Mouse (Mus musculus): Measurements from ENCODE around the gene Mast4. TPM values are rescaled to one million over a fixed set of nuclear protein-coding genes. Genes with fewer than 3 reads are reported as not detected.

The Mast4 gene
- polyA plus RNA-seq, 1 experiment: 0.04 TPM

DNA sequence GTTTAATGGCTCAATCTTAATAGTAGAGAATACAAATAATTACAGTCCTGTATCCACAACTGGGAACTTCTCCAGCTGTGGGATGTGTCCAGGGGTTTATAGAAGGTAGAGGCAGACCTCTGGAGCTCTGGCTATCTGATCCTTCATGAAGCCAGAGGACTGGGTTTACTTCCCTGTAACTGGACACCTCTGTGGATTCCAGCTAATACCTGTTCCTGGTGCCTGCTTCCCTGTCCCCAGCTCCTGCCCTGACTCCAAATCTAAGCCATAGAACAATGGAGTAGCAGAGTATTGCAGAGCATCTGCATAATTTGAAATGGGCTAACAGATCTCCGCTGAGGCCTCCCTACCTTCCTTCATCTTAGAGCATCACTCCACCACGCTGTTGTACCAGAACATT lies 398.1 kb downstream of the Mast4 start:
- Histone ChIP-seq H3K4me1 (ENCODE audit: control insufficient read depth) (no peaks in the 10 kb centered on the region), H3K9me3 (ENCODE audit: control insufficient read depth, low read length) (no peaks in the 10 kb centered on the region), H3K4me3 (replicated peaks) (no peak overlapping the region), H3K27me3 (ENCODE audit: control insufficient read depth) (no peaks in the 10 kb centered on the region), H3K36me3 (ENCODE audit: control insufficient read depth) (no peaks in the 10 kb centered on the region)
- no peak for TF ChIP-seq GATA1 (IDR thresholded peaks at IDR 0.05; ENCODE audit: low read length)
- TF ChIP-seq TAL1 (IDR thresholded peaks at IDR 0.05; ENCODE audit: low read length): no peak

DNA sequence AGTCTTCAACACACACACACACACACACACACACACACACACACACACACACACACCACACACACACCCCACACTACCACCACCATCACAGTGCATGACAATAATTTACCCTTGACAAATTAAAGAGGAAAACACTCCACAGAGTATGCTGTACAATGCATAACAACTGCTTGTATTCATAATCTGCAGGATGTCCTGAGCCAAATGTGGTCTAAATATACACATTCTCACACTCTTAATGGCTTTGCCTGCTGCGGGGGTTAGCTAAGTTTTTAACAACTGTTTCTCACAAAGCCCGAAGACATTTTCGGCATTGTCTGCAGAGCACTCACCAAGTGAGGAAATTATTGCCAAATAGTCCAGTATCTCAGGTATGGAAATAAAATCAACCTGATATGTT lies 398.5 kb downstream of the Mast4 start:
- no peak for TF ChIP-seq GATA1 (IDR thresholded peaks at IDR 0.05; ENCODE audit: low read length)
- TF ChIP-seq TAL1 (IDR thresholded peaks at IDR 0.05; ENCODE audit: low read length): no peak
- Histone ChIP-seq H3K27me3 (ENCODE audit: control insufficient read depth) (no peaks in the 10 kb centered on the region), H3K4me1 (ENCODE audit: control insufficient read depth) (no peaks in the 10 kb centered on the region)

DNA sequence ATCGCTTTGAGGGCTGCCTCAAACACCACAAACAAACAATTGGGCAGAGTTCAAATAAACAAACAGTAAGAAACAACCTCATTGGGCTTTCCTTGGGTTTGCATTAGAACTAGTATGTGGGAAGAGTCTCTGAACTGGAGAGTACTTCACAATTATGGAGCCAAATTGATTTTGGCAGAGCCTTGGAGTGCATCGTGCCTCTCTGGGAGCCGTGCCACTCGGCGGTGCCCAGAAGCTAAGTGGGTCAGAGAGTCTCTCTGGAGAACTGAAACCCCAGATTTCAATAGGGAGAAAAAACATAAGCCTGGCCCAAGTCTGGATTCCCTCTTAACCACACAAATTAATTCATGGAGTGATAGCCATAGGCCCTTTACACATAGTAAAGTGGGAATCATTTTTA lies 400.6 kb downstream of the Mast4 start:
- H3K36me3 ChIP-seq (ENCODE audit: control insufficient read depth): no peaks in the 10 kb centered on the region
- no peaks in the 10 kb centered on the region for H3K4me1 ChIP-seq (ENCODE audit: control insufficient read depth)
- no peaks in the 10 kb centered on the region for H3K27me3 ChIP-seq (ENCODE audit: control insufficient read depth)
- H3K4me3 ChIP-seq (replicated peaks): no peak overlapping the region
- TF ChIP-seq TAL1 (IDR thresholded peaks at IDR 0.05; ENCODE audit: low read length): no peak
- no peak for TF ChIP-seq GATA1 (IDR thresholded peaks at IDR 0.05; ENCODE audit: low read length)
- no peaks in the 10 kb centered on the region for H3K9me3 ChIP-seq (ENCODE audit: control insufficient read depth, low read length)

More for the DNA sequence above, 398.5 kb downstream of the Mast4 start:
- Histone ChIP-seq H3K36me3 (ENCODE audit: control insufficient read depth) (no peaks in the 10 kb centered on the region), H3K4me3 (replicated peaks) (no peak overlapping the region), H3K9me3 (ENCODE audit: control insufficient read depth, low read length) (no peaks in the 10 kb centered on the region)

DNA sequence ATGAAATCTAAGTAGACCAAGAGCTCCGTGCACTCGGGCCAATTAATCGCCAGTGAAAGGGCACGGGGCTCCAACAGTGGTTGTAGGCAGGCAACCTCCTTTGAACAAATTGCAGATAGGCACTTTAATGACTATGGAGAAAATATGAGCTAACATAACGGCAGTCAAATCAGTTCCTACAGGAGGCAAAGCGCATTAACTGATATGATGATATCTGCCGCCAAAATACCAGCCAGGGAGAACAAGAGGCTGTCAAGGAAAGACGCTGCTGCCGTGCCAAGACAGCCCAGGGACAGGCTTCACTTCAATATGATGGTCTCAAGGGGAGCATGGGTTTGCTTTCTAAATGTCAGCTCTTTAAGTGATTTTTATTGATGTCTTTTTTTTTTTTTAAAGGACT lies 401.9 kb downstream of the Mast4 start:
- TF ChIP-seq GATA1 (IDR thresholded peaks at IDR 0.05; ENCODE audit: low read length) (no peak), TAL1 (IDR thresholded peaks at IDR 0.05; ENCODE audit: low read length) (no peak)
- Histone ChIP-seq H3K36me3 (ENCODE audit: control insufficient read depth) (no peaks in the 10 kb centered on the region), H3K4me3 (replicated peaks) (no peak overlapping the region), H3K27me3 (ENCODE audit: control insufficient read depth) (no peaks in the 10 kb centered on the region), H3K4me1 (ENCODE audit: control insufficient read depth) (no peaks in the 10 kb centered on the region), H3K9me3 (ENCODE audit: control insufficient read depth, low read length) (no peaks in the 10 kb centered on the region)

DNA sequence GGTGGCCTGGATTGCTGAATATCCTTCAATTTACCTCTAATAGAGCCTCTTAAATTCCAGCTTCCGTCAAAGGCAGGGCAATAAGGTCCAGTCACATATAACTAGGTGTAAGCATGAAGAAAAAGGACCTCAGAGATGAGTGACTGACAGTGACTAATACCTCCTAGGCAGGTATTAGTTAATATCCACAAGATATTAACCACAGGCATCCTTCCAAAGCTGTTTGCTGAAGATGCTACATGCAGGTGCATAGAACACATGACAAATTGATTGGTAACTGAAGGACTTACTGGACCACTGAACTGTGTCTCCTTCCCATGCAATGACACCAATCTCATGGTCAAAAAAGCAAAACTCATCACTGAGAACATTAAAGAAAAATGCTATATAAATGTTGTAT lies 402.3 kb downstream of the Mast4 start:
- Histone ChIP-seq H3K9me3 (ENCODE audit: control insufficient read depth, low read length) (no peaks in the 10 kb centered on the region), H3K27me3 (ENCODE audit: control insufficient read depth) (no peaks in the 10 kb centered on the region), H3K4me1 (ENCODE audit: control insufficient read depth) (no peaks in the 10 kb centered on the region), H3K36me3 (ENCODE audit: control insufficient read depth) (no peaks in the 10 kb centered on the region), H3K4me3 (replicated peaks) (no peak overlapping the region)
- TF ChIP-seq TAL1 (IDR thresholded peaks at IDR 0.05; ENCODE audit: low read length): no peak
- no peak for TF ChIP-seq GATA1 (IDR thresholded peaks at IDR 0.05; ENCODE audit: low read length)

DNA sequence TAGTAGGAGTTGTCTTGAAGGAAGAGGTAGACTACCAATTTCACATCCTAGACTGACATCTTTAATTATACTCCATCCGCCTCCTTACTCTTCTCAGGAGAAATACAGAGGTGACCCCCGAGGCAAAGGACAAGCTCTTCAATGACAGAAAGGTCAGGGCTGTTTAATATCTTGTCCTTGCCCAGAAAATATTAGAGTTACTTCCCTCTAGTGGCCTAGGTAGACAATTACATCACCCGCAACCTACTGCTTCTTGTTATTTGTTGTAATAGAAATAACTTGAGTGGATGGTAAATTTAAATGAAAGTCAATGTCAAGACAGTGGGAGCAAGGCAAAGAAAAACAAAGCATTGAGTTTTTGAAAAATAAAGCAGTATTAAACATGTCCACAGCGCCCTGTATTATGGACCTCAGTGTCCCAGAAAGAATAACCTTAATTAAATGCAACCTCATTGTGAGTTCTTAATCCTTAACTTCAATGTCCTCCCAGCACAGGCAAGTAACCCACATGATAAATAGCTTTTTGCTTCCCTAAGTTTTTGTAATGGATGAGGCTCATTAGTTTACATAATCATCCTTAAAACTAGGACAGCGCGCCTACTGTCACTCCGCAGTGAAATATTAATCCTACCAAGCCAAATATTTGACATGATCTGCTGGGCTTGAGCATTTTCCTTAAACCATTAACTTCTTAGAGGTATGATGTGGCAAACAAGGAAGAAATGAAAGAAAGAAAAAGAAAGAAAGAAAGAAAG lies 408.3 kb downstream of the Mast4 start:
- H3K36me3 ChIP-seq (ENCODE audit: control insufficient read depth): no peaks in the 10 kb centered on the region
- TF ChIP-seq TAL1 (IDR thresholded peaks at IDR 0.05; ENCODE audit: low read length) (no peak), GATA1 (IDR thresholded peaks at IDR 0.05; ENCODE audit: low read length) (no peak)
- no peaks in the 10 kb centered on the region for H3K27me3 ChIP-seq (ENCODE audit: control insufficient read depth)

DNA sequence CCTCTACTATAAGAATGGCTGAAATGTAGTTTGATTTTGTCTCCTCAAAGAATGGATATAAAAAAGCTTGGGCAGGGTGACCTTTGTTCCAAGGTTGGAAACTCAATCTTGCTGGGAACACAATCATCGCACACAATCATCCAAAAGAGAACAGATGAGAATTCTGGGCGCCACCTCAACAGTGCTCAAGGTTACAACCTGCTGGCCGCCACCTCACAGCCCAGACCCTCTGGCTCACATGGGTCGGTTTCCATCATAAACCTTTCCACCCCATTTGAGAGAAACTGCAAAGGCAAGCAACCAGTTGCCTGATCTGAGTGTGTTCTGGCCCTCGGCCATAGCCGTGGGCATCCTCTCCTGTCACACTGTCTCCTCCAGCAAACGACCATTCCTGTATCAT lies 414.6 kb downstream of the Mast4 start:
- Histone ChIP-seq H3K36me3 (ENCODE audit: control insufficient read depth) (no peaks in the 10 kb centered on the region), H3K4me1 (ENCODE audit: control insufficient read depth) (no peaks in the 10 kb centered on the region), H3K27me3 (ENCODE audit: control insufficient read depth) (no peaks in the 10 kb centered on the region), H3K4me3 (replicated peaks) (no peak overlapping the region), H3K9me3 (ENCODE audit: control insufficient read depth, low read length) (no peaks in the 10 kb centered on the region)
- no peak for TF ChIP-seq TAL1 (IDR thresholded peaks at IDR 0.05; ENCODE audit: low read length)
- TF ChIP-seq GATA1 (IDR thresholded peaks at IDR 0.05; ENCODE audit: low read length): no peak

More for the DNA sequence above, 408.3 kb downstream of the Mast4 start:
- no peaks in the 10 kb centered on the region for H3K9me3 ChIP-seq (ENCODE audit: control insufficient read depth, low read length)
- H3K4me1 ChIP-seq (ENCODE audit: control insufficient read depth): no peaks in the 10 kb centered on the region
- H3K4me3 ChIP-seq (replicated peaks): no peak overlapping the region

GRCm38 (mm10) chr13:102918616-102919015 lies 415.7 kb downstream of the Mast4 start:
- H3K9me3 ChIP-seq (ENCODE audit: control insufficient read depth, low read length): no peaks in the 10 kb centered on the region
- no peaks in the 10 kb centered on the region for H3K27me3 ChIP-seq (ENCODE audit: control insufficient read depth)
- H3K36me3 ChIP-seq (ENCODE audit: control insufficient read depth): no peaks in the 10 kb centered on the region
- TF ChIP-seq TAL1 (IDR thresholded peaks at IDR 0.05; ENCODE audit: low read length) (no peak), GATA1 (IDR thresholded peaks at IDR 0.05; ENCODE audit: low read length) (no peak)
- no peak overlapping the region for H3K4me3 ChIP-seq (replicated peaks)
- no peaks in the 10 kb centered on the region for H3K4me1 ChIP-seq (ENCODE audit: control insufficient read depth)

DNA sequence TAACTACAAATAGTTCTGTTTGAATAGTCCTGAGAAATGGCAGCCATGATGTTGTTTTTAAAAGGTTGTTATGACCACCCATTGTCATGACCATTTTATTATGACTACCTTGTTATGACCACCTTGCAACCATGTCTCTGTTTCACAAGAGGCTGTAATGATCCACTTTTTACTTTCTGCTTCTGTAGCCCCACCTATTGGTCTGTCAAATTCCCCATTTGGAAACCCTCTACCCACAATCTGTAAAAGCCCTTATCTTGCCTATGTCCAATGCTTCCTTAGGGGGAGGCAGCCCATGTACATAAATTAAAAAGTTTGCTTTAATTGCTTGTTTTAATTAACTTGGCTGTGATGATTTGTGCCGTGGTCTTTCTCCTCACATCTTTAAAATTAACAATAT lies 419.0 kb downstream of the Mast4 start:
- TF ChIP-seq GATA1 (IDR thresholded peaks at IDR 0.05; ENCODE audit: low read length) (no peak), TAL1 (IDR thresholded peaks at IDR 0.05; ENCODE audit: low read length) (no peak)
- H3K4me3 ChIP-seq (replicated peaks): no peak overlapping the region
- no peaks in the 10 kb centered on the region for H3K4me1 ChIP-seq (ENCODE audit: control insufficient read depth)
- H3K36me3 ChIP-seq (ENCODE audit: control insufficient read depth): no peaks in the 10 kb centered on the region
- no peaks in the 10 kb centered on the region for H3K9me3 ChIP-seq (ENCODE audit: control insufficient read depth, low read length)
- H3K27me3 ChIP-seq (ENCODE audit: control insufficient read depth): no peaks in the 10 kb centered on the region

GRCm38 (mm10) chr13:102914800-102915199 lies 419.5 kb downstream of the Mast4 start:
- TF ChIP-seq GATA1 (IDR thresholded peaks at IDR 0.05; ENCODE audit: low read length) (no peak), TAL1 (IDR thresholded peaks at IDR 0.05; ENCODE audit: low read length) (no peak)
- no peaks in the 10 kb centered on the region for H3K9me3 ChIP-seq (ENCODE audit: control insufficient read depth, low read length)
- H3K4me1 ChIP-seq (ENCODE audit: control insufficient read depth): no peaks in the 10 kb centered on the region
- H3K36me3 ChIP-seq (ENCODE audit: control insufficient read depth): no peaks in the 10 kb centered on the region
- H3K27me3 ChIP-seq (ENCODE audit: control insufficient read depth): no peaks in the 10 kb centered on the region
- H3K4me3 ChIP-seq (replicated peaks): no peak overlapping the region

Measured in erythroblast, embryonic 14.5 days (primary cell).